Mouse (Mus musculus): ENCODE measurements around the gene Smoc1. TPM values are rescaled to one million over a fixed set of nuclear protein-coding genes. Genes with fewer than 3 reads are reported as not detected.

The Smoc1 gene
- polyA plus RNA-seq, 1 experiment from 2014 or later, result 6.0 TPM

DNA sequence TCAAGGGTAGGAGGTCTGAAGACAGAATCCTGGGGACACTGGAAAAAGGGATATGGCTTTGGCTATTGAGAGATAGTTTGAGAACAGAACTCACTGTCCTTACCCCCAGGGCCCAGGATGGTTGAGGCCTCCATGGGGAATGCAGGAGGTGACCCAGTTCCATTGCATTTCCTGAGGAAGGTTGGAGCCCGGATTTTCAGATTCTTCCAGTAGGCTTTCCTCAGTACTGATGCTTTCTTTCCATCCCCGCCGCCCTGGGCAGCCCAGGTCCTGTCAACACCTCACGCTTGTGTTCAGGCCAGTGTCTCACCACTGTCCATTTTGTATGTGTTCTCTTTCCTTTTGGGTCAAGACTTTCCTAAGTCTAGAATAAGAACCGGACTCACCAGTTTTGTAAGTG lies 56.5 kb downstream of the Smoc1 start:
- no peaks in the 10 kb centered on the region for H3K27me3 ChIP-seq
- no peak overlapping the region for H3K4me3 ChIP-seq (replicated peaks)
- H3K4me2 ChIP-seq, result no peak overlapping the region
- ATAC-seq (ENCODE audit: low read depth), result no peak
- no peak overlapping the region for H3K27ac ChIP-seq
- no peak for DNase-seq
- H3K9ac ChIP-seq, result no peak overlapping the region
- H3K9me3 ChIP-seq (replicated peaks), result peaks cover 4% of the 10 kb centered on the region; the same call in 1 of the 2 replicates
- WGBS (ENCODE audit: insufficient replicate concordance), result 53% methylated on average over 5 of the region's 5 CpGs
- H3K4me1 ChIP-seq (replicated peaks), result no peaks in the 10 kb centered on the region
- H3K36me3 ChIP-seq, result peaks cover 3% of the 10 kb centered on the region; the same call in 1 of the 2 replicates

DNA sequence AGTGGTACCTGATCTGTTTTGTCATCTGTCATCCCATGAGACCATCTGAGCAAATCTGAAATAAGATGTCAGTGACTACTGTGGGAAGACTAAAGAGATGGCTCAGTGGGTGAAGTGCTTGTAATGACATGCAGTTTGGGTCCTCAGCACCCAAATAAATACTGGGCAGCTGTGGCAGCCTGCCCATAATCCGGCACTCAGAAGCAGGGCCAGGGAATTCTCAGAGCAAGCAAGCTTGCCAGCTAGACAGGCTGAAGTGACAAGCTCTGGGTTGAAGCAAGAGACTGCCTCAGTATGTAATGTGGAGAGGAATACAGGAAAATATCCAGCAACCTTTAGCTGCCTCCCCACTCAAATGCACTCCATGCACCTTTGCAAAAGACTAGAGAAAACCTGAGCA lies 58.6 kb downstream of the Smoc1 start:
- Histone ChIP-seq H3K4me2 (no peak overlapping the region), H3K36me3 (no peaks in the 10 kb centered on the region), H3K27ac (no peak overlapping the region), H3K9ac (no peak overlapping the region), H3K4me3 (replicated peaks) (no peak overlapping the region), H3K27me3 (no peaks in the 10 kb centered on the region), H3K4me1 (replicated peaks) (no peaks in the 10 kb centered on the region), H3K9me3 (replicated peaks) (no peaks in the 10 kb centered on the region)
- WGBS (ENCODE audit: insufficient replicate concordance), result 87% methylated on average over 1 of the region's 1 CpGs
- DNase-seq (no peak), ATAC-seq (ENCODE audit: low read depth) (no peak)

DNA sequence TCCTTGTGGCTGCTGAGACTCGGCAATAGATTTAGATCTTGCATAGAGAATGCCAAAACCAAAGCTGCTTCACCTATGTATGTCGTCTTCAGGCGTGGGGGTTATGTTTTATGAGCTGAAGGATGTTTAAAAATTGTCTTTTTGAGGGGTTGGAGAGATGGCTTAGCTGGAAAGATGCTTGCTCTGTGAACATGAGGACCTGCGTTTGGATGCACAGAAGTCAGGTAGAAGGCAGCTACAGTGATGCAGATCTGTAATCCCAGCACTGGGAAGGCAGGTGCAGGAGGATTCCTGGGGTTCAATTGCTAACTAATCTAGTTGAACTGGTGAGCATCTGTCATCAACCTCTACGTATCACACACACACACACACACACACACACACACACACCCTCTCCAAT lies 61.5 kb downstream of the Smoc1 start:
- WGBS (ENCODE audit: insufficient replicate concordance), result 54% methylated on average over 5 of the region's 5 CpGs
- peaks cover 3% of the 10 kb centered on the region; the same call in 1 of the 2 replicates for H3K4me1 ChIP-seq (replicated peaks)
- no peak overlapping the region for H3K4me2 ChIP-seq
- H3K9ac ChIP-seq, result no peak overlapping the region
- no peak overlapping the region for H3K27ac ChIP-seq
- H3K4me3 ChIP-seq (replicated peaks), result no peak overlapping the region
- H3K9me3 ChIP-seq (replicated peaks), result no peaks in the 10 kb centered on the region
- no peaks in the 10 kb centered on the region for H3K36me3 ChIP-seq
- no peaks in the 10 kb centered on the region for H3K27me3 ChIP-seq
- DNase-seq (no peak), ATAC-seq (ENCODE audit: low read depth) (no peak)

DNA sequence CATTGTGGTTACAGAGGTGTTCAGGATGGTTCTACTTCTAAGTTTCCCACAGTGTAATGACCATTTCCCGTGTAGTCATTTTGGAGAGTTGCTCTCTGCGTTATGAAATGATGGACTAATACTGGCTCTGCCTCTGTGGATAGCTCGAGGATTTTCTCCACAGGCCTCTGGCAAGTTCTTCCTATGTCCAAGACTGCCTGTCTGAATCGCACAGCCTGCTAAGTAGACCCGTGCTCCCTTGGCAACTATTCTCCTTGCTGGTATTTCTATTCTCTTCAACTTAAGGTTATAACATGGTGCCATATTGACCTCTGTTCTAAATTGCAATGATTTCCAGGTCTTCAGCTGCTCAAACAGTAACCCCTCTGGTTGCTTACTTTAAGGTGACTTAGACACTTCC lies 65.0 kb downstream of the Smoc1 start:
- Histone ChIP-seq H3K27ac (no peak overlapping the region), H3K9ac (no peak overlapping the region), H3K4me1 (replicated peaks) (peaks cover 7% of the 10 kb centered on the region; the same call in 1 of the 2 replicates), H3K36me3 (no peaks in the 10 kb centered on the region), H3K4me3 (replicated peaks) (no peak overlapping the region), H3K27me3 (no peaks in the 10 kb centered on the region), H3K4me2 (no peak overlapping the region), H3K9me3 (replicated peaks) (no peaks in the 10 kb centered on the region)
- WGBS (ENCODE audit: insufficient replicate concordance), result 54% methylated on average over 5 of the region's 5 CpGs
- no peak for DNase-seq
- ATAC-seq (ENCODE audit: low read depth), result no peak

DNA sequence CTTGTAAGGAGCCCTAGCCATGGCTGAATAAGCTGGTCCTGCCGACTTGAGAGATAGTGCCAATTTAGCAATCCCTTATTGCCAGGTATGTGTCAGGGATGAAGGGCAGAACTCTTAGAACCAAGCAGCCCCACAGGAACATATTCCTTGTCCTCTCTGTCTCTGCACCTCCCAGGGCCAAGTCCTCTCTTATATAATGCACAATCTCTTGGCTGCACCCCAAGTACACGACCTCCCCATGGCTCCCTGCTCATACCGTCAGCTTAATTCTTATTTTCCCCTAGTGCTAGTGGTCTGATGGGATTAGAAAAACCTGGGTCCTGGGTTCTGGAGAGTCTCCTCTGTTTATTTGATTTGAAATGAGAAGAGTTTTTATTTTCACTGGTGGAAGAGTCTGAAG lies 66.0 kb downstream of the Smoc1 start:
- Histone ChIP-seq H3K4me3 (replicated peaks) (no peak overlapping the region), H3K4me1 (replicated peaks) (peaks cover 10% of the 10 kb centered on the region; the same call in 1 of the 2 replicates), H3K9ac (no peak overlapping the region), H3K27ac (no peak overlapping the region), H3K36me3 (no peaks in the 10 kb centered on the region), H3K4me2 (no peak overlapping the region), H3K27me3 (no peaks in the 10 kb centered on the region), H3K9me3 (replicated peaks) (no peaks in the 10 kb centered on the region)
- DNase-seq (no peak), ATAC-seq (ENCODE audit: low read depth) (no peak)
- 68% methylated on average over 3 of the region's 3 CpGs for WGBS (ENCODE audit: insufficient replicate concordance)

DNA sequence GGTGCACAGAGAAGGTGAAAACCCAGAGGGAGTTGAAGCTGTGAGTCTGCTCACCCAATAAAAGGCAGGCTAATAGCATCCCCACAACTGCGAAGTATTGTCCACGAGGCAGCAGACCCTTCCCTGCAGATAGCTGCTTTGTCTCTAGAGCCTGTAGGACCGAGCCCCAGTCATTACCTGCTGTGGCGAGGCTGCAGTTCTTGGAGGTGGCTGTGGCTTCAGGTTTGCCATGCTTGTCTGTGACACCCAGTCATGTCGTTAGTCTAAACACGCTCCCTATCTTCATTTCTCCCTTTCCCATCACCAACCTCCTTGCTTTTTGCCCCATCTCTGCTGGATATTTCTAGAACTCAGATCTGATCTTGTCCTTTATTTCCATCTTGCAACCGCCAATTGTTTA lies 66.6 kb downstream of the Smoc1 start:
- no peak overlapping the region for H3K9ac ChIP-seq
- ATAC-seq (ENCODE audit: low read depth), result no peak
- DNase-seq, result no peak
- H3K4me2 ChIP-seq, result no peak overlapping the region
- H3K4me1 ChIP-seq (replicated peaks), result peaks cover 10% of the 10 kb centered on the region; the same call in 1 of the 2 replicates
- WGBS (ENCODE audit: insufficient replicate concordance), result 59% methylated on average over 7 of the region's 7 CpGs
- no peaks in the 10 kb centered on the region for H3K36me3 ChIP-seq
- H3K27me3 ChIP-seq, result no peaks in the 10 kb centered on the region
- no peaks in the 10 kb centered on the region for H3K9me3 ChIP-seq (replicated peaks)
- H3K4me3 ChIP-seq (replicated peaks), result no peak overlapping the region
- no peak overlapping the region for H3K27ac ChIP-seq

DNA sequence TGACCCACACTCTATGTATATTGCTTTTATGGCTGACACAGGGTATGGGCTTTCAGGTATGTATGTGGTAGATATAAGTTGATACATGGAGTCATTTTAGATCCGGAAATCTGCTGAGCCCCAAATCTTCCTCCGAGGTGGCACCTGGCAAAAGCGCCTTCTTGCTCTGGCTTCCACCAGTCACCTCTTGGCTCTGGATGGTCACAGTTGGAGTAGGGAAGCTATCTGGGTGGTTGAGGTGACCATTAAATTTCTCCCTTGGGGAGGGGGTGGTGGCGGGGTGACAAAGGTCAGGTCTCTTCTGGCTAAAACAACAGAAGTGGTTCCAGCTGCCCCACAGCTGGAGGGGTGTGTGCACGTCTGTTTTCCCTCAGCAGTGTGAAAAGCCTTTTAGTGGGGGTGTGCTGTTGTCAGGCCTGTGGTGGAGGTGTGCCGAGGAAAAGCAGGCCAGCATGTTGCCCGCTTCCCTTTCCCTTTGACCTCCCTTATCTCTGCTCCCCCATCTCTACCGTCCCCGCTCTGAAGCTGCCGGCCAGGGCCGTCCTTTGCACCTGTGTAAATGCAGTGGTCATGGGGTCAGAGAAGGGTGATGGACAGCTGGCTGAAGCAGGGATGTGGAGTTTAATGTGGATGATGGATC lies 68.3 kb downstream of the Smoc1 start:
- H3K4me2 ChIP-seq, result no peak overlapping the region
- no peaks in the 10 kb centered on the region for H3K36me3 ChIP-seq
- H3K4me1 ChIP-seq (replicated peaks), result peaks cover 10% of the 10 kb centered on the region; the same call in 1 of the 2 replicates
- H3K9ac ChIP-seq, result no peak overlapping the region
- WGBS (ENCODE audit: insufficient replicate concordance), result 52% methylated on average over 11 of the region's 11 CpGs
- ATAC-seq (ENCODE audit: low read depth) (peak; percentile 87), DNase-seq (no peak)
- no peaks in the 10 kb centered on the region for H3K9me3 ChIP-seq (replicated peaks)
- no peaks in the 10 kb centered on the region for H3K27me3 ChIP-seq
- H3K27ac ChIP-seq, result peak overlapping the region; percentile 25; the same call in 1 of the 2 replicates
- no peak overlapping the region for H3K4me3 ChIP-seq (replicated peaks)

DNA sequence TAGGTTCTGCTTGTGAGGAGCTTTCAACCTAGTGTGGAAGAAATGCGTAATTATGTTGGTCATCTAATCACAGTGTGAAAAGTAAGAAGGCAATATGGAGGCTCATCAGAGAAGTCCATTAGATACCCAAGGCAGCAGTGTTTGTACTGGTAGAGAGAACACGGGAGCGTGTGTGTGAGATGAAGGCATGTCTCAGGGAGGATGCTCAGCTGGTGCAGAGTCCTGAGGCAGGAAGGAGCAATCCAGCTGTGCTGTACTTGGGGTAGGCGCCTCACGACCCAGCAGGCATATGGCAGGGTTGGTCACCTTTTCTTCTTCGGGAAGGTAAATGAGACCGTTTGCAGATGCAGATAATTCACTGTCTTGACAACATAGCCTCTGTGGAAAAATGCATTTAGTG lies 70.7 kb downstream of the Smoc1 start:
- H3K9me3 ChIP-seq (replicated peaks), result no peaks in the 10 kb centered on the region
- 62% methylated on average over 7 of the region's 7 CpGs for WGBS (ENCODE audit: insufficient replicate concordance)
- H3K9ac ChIP-seq, result no peak overlapping the region
- no peak overlapping the region for H3K4me3 ChIP-seq (replicated peaks)
- no peak for DNase-seq
- no peaks in the 10 kb centered on the region for H3K36me3 ChIP-seq
- no peak overlapping the region for H3K27ac ChIP-seq
- 0 out of 2 replicates have a peak, but pooled peaks cover 7% of the 10 kb centered on the region for H3K4me1 ChIP-seq (replicated peaks)
- no peak overlapping the region for H3K4me2 ChIP-seq
- ATAC-seq (ENCODE audit: low read depth), result no peak
- no peaks in the 10 kb centered on the region for H3K27me3 ChIP-seq

DNA sequence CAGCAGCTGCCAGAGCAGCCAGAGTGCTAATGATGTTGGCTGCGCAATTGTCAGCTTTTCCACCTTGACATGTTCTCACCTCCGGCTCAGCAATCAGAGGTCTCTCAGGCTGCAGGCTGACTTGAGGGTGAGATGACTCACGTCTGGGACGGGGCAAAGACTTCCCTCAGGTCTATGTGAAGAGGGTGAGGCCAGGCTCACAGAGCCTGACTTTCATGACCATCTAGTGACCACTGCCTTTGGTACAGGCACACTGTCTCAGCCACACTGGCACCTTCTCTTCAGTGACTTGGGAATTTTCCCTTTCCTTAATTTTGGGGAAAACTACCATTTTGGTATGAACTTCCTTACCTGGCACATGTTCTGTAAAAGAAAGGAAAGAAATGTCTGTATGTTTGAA lies 71.1 kb downstream of the Smoc1 start:
- no peaks in the 10 kb centered on the region for H3K36me3 ChIP-seq
- no peak for DNase-seq
- no peaks in the 10 kb centered on the region for H3K27me3 ChIP-seq
- H3K4me1 ChIP-seq (replicated peaks), result 0 out of 2 replicates have a peak, but pooled peaks cover 7% of the 10 kb centered on the region
- H3K9ac ChIP-seq, result no peak overlapping the region
- 51% methylated on average over 4 of the region's 4 CpGs for WGBS (ENCODE audit: insufficient replicate concordance)
- no peak overlapping the region for H3K4me3 ChIP-seq (replicated peaks)
- no peak overlapping the region for H3K27ac ChIP-seq
- H3K4me2 ChIP-seq, result no peak overlapping the region
- no peak for ATAC-seq (ENCODE audit: low read depth)
- no peaks in the 10 kb centered on the region for H3K9me3 ChIP-seq (replicated peaks)

DNA sequence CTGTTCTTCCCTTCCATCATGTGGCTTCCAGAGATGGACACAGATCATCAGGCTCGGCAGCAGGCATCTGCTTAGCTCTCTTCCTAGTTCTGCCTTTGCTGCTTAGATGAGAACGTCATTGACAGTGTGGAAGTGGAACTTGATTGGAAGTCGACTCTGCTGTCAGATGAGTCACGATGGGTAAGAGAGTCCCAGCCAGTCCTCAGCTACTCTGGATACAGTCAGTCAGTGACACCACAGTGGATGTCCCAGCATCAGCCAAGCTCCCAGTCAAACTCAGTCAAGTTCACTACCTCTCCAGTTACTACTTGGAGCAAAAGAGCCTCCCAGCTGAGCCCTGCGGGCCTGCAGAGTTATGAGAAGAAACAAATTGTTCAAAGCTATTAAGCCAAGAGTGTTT lies 72.6 kb downstream of the Smoc1 start:
- no peak overlapping the region for H3K4me3 ChIP-seq (replicated peaks)
- 0 out of 2 replicates have a peak, but pooled peaks cover 3% of the 10 kb centered on the region for H3K4me1 ChIP-seq (replicated peaks)

DNA sequence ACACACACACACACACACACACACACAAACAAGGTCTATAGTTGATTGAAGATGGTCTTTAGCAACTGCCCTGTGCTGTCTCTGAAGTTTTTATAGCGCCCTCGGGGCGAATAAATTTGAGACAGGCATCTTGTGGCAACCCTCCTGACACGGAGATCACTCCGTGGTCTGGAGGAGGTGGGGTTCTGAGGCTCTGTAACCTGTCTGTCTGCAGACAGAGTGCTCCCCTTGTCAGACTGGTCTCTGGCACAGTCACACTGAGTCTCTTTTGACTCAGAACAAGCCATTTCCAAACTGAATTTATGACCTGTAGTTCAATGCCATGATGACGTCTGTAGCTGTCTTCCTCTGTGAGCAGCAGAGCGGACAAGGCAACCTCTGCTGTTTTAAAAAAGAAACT lies 75.1 kb downstream of the Smoc1 start:
- H3K4me2 ChIP-seq, result no peak overlapping the region
- 0 out of 2 replicates have a peak, but pooled peaks cover 3% of the 10 kb centered on the region for H3K4me1 ChIP-seq (replicated peaks)
- H3K27me3 ChIP-seq, result no peaks in the 10 kb centered on the region
- no peak overlapping the region for H3K27ac ChIP-seq
- DNase-seq (no peak), ATAC-seq (ENCODE audit: low read depth) (no peak)
- no peaks in the 10 kb centered on the region for H3K9me3 ChIP-seq (replicated peaks)
- WGBS (ENCODE audit: insufficient replicate concordance), result 63% methylated on average over 7 of the region's 7 CpGs
- H3K4me3 ChIP-seq (replicated peaks), result no peak overlapping the region
- H3K9ac ChIP-seq, result no peak overlapping the region
- H3K36me3 ChIP-seq, result no peaks in the 10 kb centered on the region

More for the DNA sequence above, 72.6 kb downstream of the Smoc1 start:
- no peak for DNase-seq
- Histone ChIP-seq H3K9ac (no peak overlapping the region), H3K27me3 (no peaks in the 10 kb centered on the region), H3K9me3 (replicated peaks) (no peaks in the 10 kb centered on the region), H3K4me2 (no peak overlapping the region), H3K36me3 (no peaks in the 10 kb centered on the region), H3K27ac (no peak overlapping the region)
- WGBS (ENCODE audit: insufficient replicate concordance), result 56% methylated on average over 5 of the region's 5 CpGs
- ATAC-seq (ENCODE audit: low read depth), result no peak

DNA sequence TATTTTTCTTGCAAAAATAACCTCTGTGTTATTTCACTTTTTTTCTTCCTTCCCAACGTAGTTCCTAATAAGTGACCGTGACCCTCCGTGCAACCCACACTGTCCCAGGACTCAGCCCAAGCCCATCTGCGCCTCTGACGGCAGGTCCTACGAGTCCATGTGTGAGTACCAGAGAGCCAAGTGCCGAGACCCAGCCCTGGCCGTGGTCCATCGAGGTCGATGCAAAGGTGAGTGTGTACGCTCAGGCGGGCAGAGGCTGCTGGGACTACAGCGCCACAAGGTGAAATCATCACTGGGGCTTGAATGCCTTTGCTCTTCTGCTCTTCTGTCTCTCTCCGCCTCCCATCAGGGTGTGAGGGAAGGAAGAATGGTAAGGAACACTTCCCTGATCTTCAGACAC lies 77.9 kb downstream of the Smoc1 start:
- no peaks in the 10 kb centered on the region for H3K9me3 ChIP-seq (replicated peaks)
- no peaks in the 10 kb centered on the region for H3K27me3 ChIP-seq
- DNase-seq, result no peak
- H3K4me3 ChIP-seq (replicated peaks), result no peak overlapping the region
- no peak for ATAC-seq (ENCODE audit: low read depth)
- H3K4me1 ChIP-seq (replicated peaks), result peaks cover 8% of the 10 kb centered on the region; the same call in 1 of the 2 replicates
- H3K36me3 ChIP-seq, result no peaks in the 10 kb centered on the region
- 74% methylated on average over 14 of the region's 14 CpGs for WGBS (ENCODE audit: insufficient replicate concordance)
- H3K27ac ChIP-seq, result no peak overlapping the region
- no peak overlapping the region for H3K9ac ChIP-seq
- no peak overlapping the region for H3K4me2 ChIP-seq
